7 mouse cellular contexts compared by ENCODE assay signal in the genomic region with DNA sequence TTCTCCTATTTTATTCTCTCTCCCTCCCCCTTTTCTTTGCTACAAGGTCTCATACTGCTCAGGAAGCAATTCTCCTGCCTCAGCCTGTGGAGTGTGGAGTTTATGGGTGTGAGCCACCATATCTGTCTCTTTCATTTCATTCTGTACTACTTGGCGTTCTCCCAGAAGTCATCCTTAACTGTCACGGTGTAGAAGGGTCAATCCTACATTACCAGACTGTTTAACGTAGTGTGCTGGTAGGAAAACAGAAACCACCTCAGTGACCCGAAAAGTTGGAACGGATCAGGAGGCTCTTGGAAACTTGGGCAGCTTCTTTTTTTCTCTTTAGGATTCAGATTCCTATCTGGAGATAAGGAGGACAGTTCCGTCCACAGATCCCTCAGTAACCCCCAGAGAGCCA. TPM values are rescaled to one million over a fixed set of nuclear protein-coding genes. Genes with fewer than 3 reads are reported as not detected.
DNase-seq lines count a peak whose midpoint lies in the region; ATAC-seq and TF ChIP-seq lines count a peak whose summit lies in the region.

No protein-coding gene starts in this region.

- H3K4me2 ChIP-seq in lung, embryonic 16.5 days (ENCODE audit: low read depth, low read length): peak overlapping the region; percentile 70
- H3K4me2 ChIP-seq in forebrain, embryonic 11.5 days (ENCODE audit: low read depth, low read length, severe bottlenecking): peak overlapping the region; percentile 67
- H3K4me2 ChIP-seq in kidney, postnatal 0 days (ENCODE audit: low read length): peak overlapping the region; percentile 64
- H3K4me2 ChIP-seq in neural tube, embryonic 13.5 days: peak overlapping the region; percentile 83

- peak overlapping the region; percentile 97 for H3K27ac ChIP-seq in lung, embryonic 16.5 days (ENCODE audit: low read length)
- peak overlapping the region; percentile 66; the same call in 1 of the 2 replicates for H3K27ac ChIP-seq in forebrain, embryonic 11.5 days (ENCODE audit: low read depth, low read length)
- peak overlapping the region; percentile 97 for H3K27ac ChIP-seq in kidney, postnatal 0 days
- peak overlapping the region; percentile 100 for H3K27ac ChIP-seq in neural tube, embryonic 13.5 days (replicated peaks)

- peak overlapping the region; percentile 98 for H3K9ac ChIP-seq in lung, embryonic 16.5 days (ENCODE audit: low read length)
- H3K9ac ChIP-seq in forebrain, embryonic 11.5 days (ENCODE audit: low read length): peak overlapping the region; percentile 97
- H3K9ac ChIP-seq in kidney, postnatal 0 days (ENCODE audit: low read depth, low read length): peak overlapping the region; percentile 94
- peak overlapping the region; percentile 100 for H3K9ac ChIP-seq in neural tube, embryonic 13.5 days

- peak overlapping the region; percentile 69 for H3K4me3 ChIP-seq in lung, embryonic 16.5 days (ENCODE audit: low read length)
- peak overlapping the region; percentile 96 for H3K4me3 ChIP-seq in forebrain, embryonic 11.5 days (ENCODE audit: low read depth, low read length)
- peak overlapping the region; percentile 99 for H3K4me3 ChIP-seq in kidney, postnatal 0 days (replicated peaks; ENCODE audit: low read depth, low read length)
- H3K4me3 ChIP-seq in neural tube, embryonic 13.5 days: peak overlapping the region; percentile 91

- no peaks in the 10 kb centered on the region for H3K27me3 ChIP-seq in lung, embryonic 16.5 days (ENCODE audit: control insufficient read depth, insufficient read depth, low read depth, low read length)
- no peaks in the 10 kb centered on the region for H3K27me3 ChIP-seq in forebrain, embryonic 11.5 days (ENCODE audit: control insufficient read depth, insufficient read depth, low read length)
- no peaks in the 10 kb centered on the region for H3K27me3 ChIP-seq in kidney, postnatal 0 days (ENCODE audit: insufficient read depth, low read length)
- H3K27me3 ChIP-seq in neural tube, embryonic 13.5 days: no peaks in the 10 kb centered on the region

- no peak for DNase-seq in lung, postnatal 14 days
- DNase-seq in forebrain, embryonic 11.5 days (ENCODE audit: low spot score): no peak
- peak; percentile 43 for DNase-seq in kidney, postnatal 0 days (ENCODE audit: low spot score)
- DNase-seq in frontal cortex, postnatal 10 days (ENCODE audit: low spot score in 2 of 2): no peak
- no peak for DNase-seq in gastrocnemius, postnatal 4 days (ENCODE audit: low spot score in 2 of 2)

- H3K4me1 ChIP-seq in lung, embryonic 16.5 days (replicated peaks; ENCODE audit: control insufficient read depth, insufficient read depth, low read length): peaks cover 29% of the 10 kb centered on the region
- H3K4me1 ChIP-seq in forebrain, embryonic 11.5 days (replicated peaks; ENCODE audit: control insufficient read depth, insufficient read depth, low read length): no peaks in the 10 kb centered on the region
- H3K4me1 ChIP-seq in kidney, postnatal 0 days (replicated peaks; ENCODE audit: insufficient read depth, low read length): peaks cover 19% of the 10 kb centered on the region; the same call in 1 of the 2 replicates
- peaks cover 33% of the 10 kb centered on the region for H3K4me1 ChIP-seq in neural tube, embryonic 13.5 days (replicated peaks)

- no peaks in the 10 kb centered on the region for H3K36me3 ChIP-seq in lung, embryonic 16.5 days (ENCODE audit: control insufficient read depth, insufficient read depth, low read length)
- no peaks in the 10 kb centered on the region for H3K36me3 ChIP-seq in forebrain, embryonic 11.5 days (ENCODE audit: control insufficient read depth, insufficient read depth, low read length)
- no peaks in the 10 kb centered on the region for H3K36me3 ChIP-seq in kidney, postnatal 0 days (ENCODE audit: insufficient read depth, low read length)
- no peaks in the 10 kb centered on the region for H3K36me3 ChIP-seq in neural tube, embryonic 13.5 days

- WGBS in lung, embryonic 16.5 days: 9% methylated on average over 6 of the region's 6 CpGs
- WGBS in forebrain, embryonic 11.5 days: 13% methylated on average over 6 of the region's 6 CpGs
- WGBS in kidney, postnatal 0 days: 7% methylated on average over 6 of the region's 6 CpGs
- WGBS in neural tube, embryonic 13.5 days: 6% methylated on average over 6 of the region's 6 CpGs

- no peaks in the 10 kb centered on the region for H3K9me3 ChIP-seq in lung, embryonic 16.5 days (ENCODE audit: control insufficient read depth, low read length)
- H3K9me3 ChIP-seq in forebrain, embryonic 11.5 days (ENCODE audit: control insufficient read depth, low read length): no peaks in the 10 kb centered on the region
- H3K9me3 ChIP-seq in kidney, postnatal 0 days (replicated peaks; ENCODE audit: low read length): no peaks in the 10 kb centered on the region
- no peaks in the 10 kb centered on the region for H3K9me3 ChIP-seq in neural tube, embryonic 13.5 days

- TF ChIP-seq CTCF in kidney, postnatal 0 days (IDR thresholded peaks at IDR 0.05; ENCODE audit: low read depth): no peak

- ATAC-seq in lung, embryonic 16.5 days (ENCODE audit: low read depth): no peak
- no peak for ATAC-seq in forebrain, embryonic 11.5 days (replicated peaks; ENCODE audit: low FRiP score)
- no peak for ATAC-seq in kidney, postnatal 0 days (replicated peaks; ENCODE audit: low FRiP score, low read depth)
- no peak for ATAC-seq in neural tube, embryonic 13.5 days (ENCODE audit: low read depth)

RNA-seq across cellular contexts. Expression of a gene that starts 0.8 kb away (rescaled TPM):
- polyA plus RNA-seq in lung, embryonic 16.5 days (2015; fragmentation: Nextera tagmentation; extraction: Ambion mirVana): 32.5 and 32.9 TPM in 2 replicates
- polyA plus RNA-seq in forebrain, embryonic 11.5 days (2014; fragmentation: Nextera tagmentation; extraction: Ambion mirVana): 19.7 and 21.4 TPM in 2 replicates
- polyA plus RNA-seq in kidney, postnatal 0 days (2015; fragmentation: Nextera tagmentation; extraction: Ambion mirVana): 27.2 and 30.0 TPM in 2 replicates
- polyA plus RNA-seq in neural tube, embryonic 13.5 days (2015; fragmentation: Nextera tagmentation; extraction: Ambion mirVana): 83.3 and 88.9 TPM in 2 replicates
- 10 to 100 TPM; 37.2 to 40.2 TPM for total RNA-seq in gastrocnemius, postnatal 4 days (2021)
